Mouse (Mus musculus) gonadal fat pad, adult 2 months (tissue): ENCODE data around the gene Peli2. TPM values are rescaled to one million over a fixed set of nuclear protein-coding genes. Genes with fewer than 3 reads are reported as not detected.

Experiments used
- DNase-seq: peaks from one replicate; pipeline ENCODE4 v3.0.0-alpha.2; 2012; ENCODE audit warnings: low read depth
- polyA plus RNA-seq: library from polyadenylated mRNA; depleted of rRNA; stranded (reverse); fragments of >200 nt; gene quantifications from 2 replicates; pipeline ENCODE4 v1.2.3, GENCODE M21; 2012

Peli2 gene
- polyA plus RNA-seq, 1 experiment: 31.4 TPM

GRCm38 (mm10) chr14:48189330-48189729 is 68.7 kb downstream of the Peli2 start:
- no peak for DNase-seq

- no peak for DNase-seq
Observed at GRCm38 (mm10) chr14:48190946-48191345, 70.3 kb downstream of the Peli2 start.

- no peak for DNase-seq
Observed at GRCm38 (mm10) chr14:48191925-48192324, 71.3 kb downstream of the Peli2 start.

- no peak for DNase-seq
Observed at GRCm38 (mm10) chr14:48196804-48197203, 76.2 kb downstream of the Peli2 start.

GRCm38 (mm10) chr14:48197287-48197686 is 76.7 kb downstream of the Peli2 start:
- no peak for DNase-seq

GRCm38 (mm10) chr14:48198190-48198954 is 77.7 kb downstream of the Peli2 start:
- no peak for DNase-seq

GRCm38 (mm10) chr14:48198957-48199356 is 78.3 kb downstream of the Peli2 start:
- DNase-seq: no peak

GRCm38 (mm10) chr14:48199506-48199905 is 78.9 kb downstream of the Peli2 start:
- DNase-seq: no peak

- DNase-seq: no peak
Observed at GRCm38 (mm10) chr14:48200291-48200690, 79.7 kb downstream of the Peli2 start.

- no peak for DNase-seq
Observed at GRCm38 (mm10) chr14:48200788-48201187, 80.2 kb downstream of the Peli2 start.

- no peak for DNase-seq
Observed at GRCm38 (mm10) chr14:48201403-48201802, 80.8 kb downstream of the Peli2 start.

- DNase-seq: no peak
Observed at GRCm38 (mm10) chr14:48202096-48203036, 81.7 kb downstream of the Peli2 start.

- no peak for DNase-seq
Observed at GRCm38 (mm10) chr14:48205044-48205443, 84.4 kb downstream of the Peli2 start.

GRCm38 (mm10) chr14:48205635-48206034 is 85.0 kb downstream of the Peli2 start:
- DNase-seq: no peak

- DNase-seq: no peak
Observed at GRCm38 (mm10) chr14:48207119-48207518, 86.5 kb downstream of the Peli2 start.

- no peak for DNase-seq
Observed at GRCm38 (mm10) chr14:48207746-48208640, 87.4 kb downstream of the Peli2 start.

GRCm38 (mm10) chr14:48209436-48209835 is 88.8 kb downstream of the Peli2 start:
- DNase-seq: no peak

- no peak for DNase-seq
Observed at GRCm38 (mm10) chr14:48210089-48210488, 89.5 kb downstream of the Peli2 start.

- DNase-seq: no peak
Observed at GRCm38 (mm10) chr14:48211526-48211925, 90.9 kb downstream of the Peli2 start.

GRCm38 (mm10) chr14:48212839-48213238 is 92.2 kb downstream of the Peli2 start:
- no peak for DNase-seq

- no peak for DNase-seq
Observed at GRCm38 (mm10) chr14:48213593-48213992, 93.0 kb downstream of the Peli2 start.

- DNase-seq: no peak
Observed at GRCm38 (mm10) chr14:48222051-48222450, 101.4 kb downstream of the Peli2 start.
